Mouse (Mus musculus): Measurements from ENCODE around the gene Arid1b. TPM values are rescaled to one million over a fixed set of nuclear protein-coding genes. Genes with fewer than 3 reads are reported as not detected.

The Arid1b gene
- polyA plus RNA-seq, 1 experiment from 2014 or later: 14.8 TPM

DNA sequence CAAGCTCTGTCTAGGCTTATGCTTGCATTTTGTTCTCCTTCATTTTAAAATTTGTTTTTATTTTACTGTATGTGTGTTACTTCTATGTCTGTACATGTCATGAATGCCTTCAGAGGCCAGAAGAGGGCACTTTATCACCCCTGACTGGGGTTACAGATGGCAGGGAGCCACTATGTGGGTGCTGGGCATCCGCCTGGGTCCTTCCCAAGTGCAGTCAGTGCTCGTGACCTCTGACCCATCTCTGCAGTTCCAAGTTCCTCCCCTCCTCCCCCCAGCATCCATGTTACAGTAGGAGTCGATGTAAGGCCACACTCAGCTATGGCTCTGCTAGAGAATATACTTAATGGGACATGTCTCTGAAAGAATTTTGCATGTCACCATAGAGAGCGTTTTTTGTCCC, 35.0 kb downstream of the Arid1b start:
- Histone ChIP-seq H3K27ac (replicated peaks; ENCODE audit: low read depth, low read length) (no peak overlapping the region), H3K9me3 (ENCODE audit: control insufficient read depth, low read length) (no peaks in the 10 kb centered on the region), H3K4me1 (ENCODE audit: control insufficient read depth, insufficient read depth, low read length) (no peaks in the 10 kb centered on the region), H3K36me3 (ENCODE audit: control insufficient read depth, insufficient read depth, low read length) (no peaks in the 10 kb centered on the region), H3K4me2 (ENCODE audit: low read depth, severe bottlenecking) (no peak overlapping the region), H3K9ac (ENCODE audit: low read length) (no peak overlapping the region), H3K4me3 (ENCODE audit: low read depth, low read length) (no peak overlapping the region), H3K27me3 (ENCODE audit: control insufficient read depth, insufficient read depth, low read length) (no peaks in the 10 kb centered on the region)
- ATAC-seq (ENCODE audit: insufficient number of reproducible peaks, low FRiP score, low TSS enrichment, low read depth) (no peak), DNase-seq (ENCODE audit: low spot score) (no peak)
- WGBS: 88% methylated on average over 4 of the region's 4 CpGs

DNA sequence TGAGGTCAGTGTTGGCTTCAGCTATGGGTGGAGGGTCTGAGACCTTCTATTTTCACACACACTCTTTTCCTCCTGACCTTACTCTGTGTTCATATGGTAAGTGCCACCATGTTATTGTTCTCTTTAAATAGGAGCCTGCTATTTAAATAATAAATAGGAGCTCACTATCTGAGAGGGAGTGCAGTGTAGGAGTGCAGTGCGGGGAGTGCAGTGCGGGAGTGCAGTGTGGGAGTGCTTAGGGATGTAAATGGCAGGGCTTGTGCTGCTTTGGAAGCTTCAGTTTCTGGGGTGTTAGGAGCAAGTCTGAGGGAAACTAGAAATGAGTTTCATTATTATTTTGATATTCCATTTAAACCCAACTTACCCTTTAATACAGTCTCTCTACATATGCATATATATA, 36.2 kb downstream of the Arid1b start:
- Histone ChIP-seq H3K4me3 (ENCODE audit: low read depth, low read length) (no peak overlapping the region), H3K9me3 (ENCODE audit: control insufficient read depth, low read length) (no peaks in the 10 kb centered on the region), H3K27ac (replicated peaks; ENCODE audit: low read depth, low read length) (no peak overlapping the region), H3K4me1 (ENCODE audit: control insufficient read depth, insufficient read depth, low read length) (no peaks in the 10 kb centered on the region), H3K27me3 (ENCODE audit: control insufficient read depth, insufficient read depth, low read length) (no peaks in the 10 kb centered on the region), H3K4me2 (ENCODE audit: low read depth, severe bottlenecking) (no peak overlapping the region), H3K9ac (ENCODE audit: low read length) (no peak overlapping the region), H3K36me3 (ENCODE audit: control insufficient read depth, insufficient read depth, low read length) (no peaks in the 10 kb centered on the region)
- ATAC-seq (ENCODE audit: insufficient number of reproducible peaks, low FRiP score, low TSS enrichment, low read depth) (no peak), DNase-seq (ENCODE audit: low spot score) (no peak)
- 96% methylated on average over 2 of the region's 2 CpGs for WGBS

DNA sequence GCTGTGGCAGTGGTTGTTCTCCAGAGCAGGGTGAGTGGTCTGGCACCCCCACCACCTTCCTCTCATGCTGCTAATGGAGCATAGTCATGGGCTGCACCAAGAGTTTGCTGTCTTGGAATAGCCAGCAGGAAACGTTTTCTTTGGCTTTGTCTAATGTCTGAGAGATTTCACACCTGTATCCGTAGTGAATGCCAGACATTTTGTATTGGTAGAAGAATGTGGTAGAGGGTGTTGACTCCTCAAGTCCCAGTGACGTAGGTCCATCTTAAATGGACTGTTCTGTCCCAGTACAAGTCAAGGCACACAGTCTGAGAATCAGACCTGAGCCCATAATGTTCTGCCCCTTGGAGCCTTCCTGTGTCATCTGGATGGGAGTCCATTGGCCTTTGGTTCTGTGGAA, 39.2 kb downstream of the Arid1b start:
- no peaks in the 10 kb centered on the region for H3K36me3 ChIP-seq (ENCODE audit: control insufficient read depth, insufficient read depth, low read length)
- H3K9ac ChIP-seq (ENCODE audit: low read length): no peak overlapping the region
- DNase-seq (ENCODE audit: low spot score) (no peak), ATAC-seq (ENCODE audit: insufficient number of reproducible peaks, low FRiP score, low TSS enrichment, low read depth) (no peak)
- no peak overlapping the region for H3K4me3 ChIP-seq (ENCODE audit: low read depth, low read length)
- no peak overlapping the region for H3K27ac ChIP-seq (replicated peaks; ENCODE audit: low read depth, low read length)
- H3K27me3 ChIP-seq (ENCODE audit: control insufficient read depth, insufficient read depth, low read length): no peaks in the 10 kb centered on the region
- H3K4me2 ChIP-seq (ENCODE audit: low read depth, severe bottlenecking): no peak overlapping the region
- H3K9me3 ChIP-seq (ENCODE audit: control insufficient read depth, low read length): no peaks in the 10 kb centered on the region
- 81% methylated on average over 3 of the region's 3 CpGs for WGBS
- peaks cover 12% of the 10 kb centered on the region for H3K4me1 ChIP-seq (ENCODE audit: control insufficient read depth, insufficient read depth, low read length)

DNA sequence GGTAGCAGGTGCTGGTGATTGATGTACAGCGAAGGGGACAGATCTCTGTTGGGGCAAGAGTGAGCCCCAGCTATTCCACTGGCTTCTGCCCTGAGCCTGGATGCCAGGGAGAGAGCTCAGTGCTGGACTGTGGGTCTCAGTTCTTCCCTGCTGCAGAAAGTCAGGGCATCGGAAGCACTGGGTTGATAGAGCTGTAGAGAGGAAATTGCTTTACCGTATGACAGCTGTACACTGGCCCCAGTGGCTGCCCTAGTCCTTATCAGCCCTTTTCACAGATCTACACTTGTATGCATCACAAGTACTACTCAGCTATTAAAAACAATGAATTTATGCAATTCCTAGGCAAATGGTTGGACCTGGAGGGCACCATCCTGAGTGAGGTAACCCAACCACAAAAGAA, 40.1 kb downstream of the Arid1b start:
- H3K9ac ChIP-seq (ENCODE audit: low read length): no peak overlapping the region
- H3K4me1 ChIP-seq (ENCODE audit: control insufficient read depth, insufficient read depth, low read length): peaks cover 16% of the 10 kb centered on the region
- 92% methylated on average over 3 of the region's 3 CpGs for WGBS
- no peak overlapping the region for H3K27ac ChIP-seq (replicated peaks; ENCODE audit: low read depth, low read length)
- H3K36me3 ChIP-seq (ENCODE audit: control insufficient read depth, insufficient read depth, low read length): no peaks in the 10 kb centered on the region
- H3K9me3 ChIP-seq (ENCODE audit: control insufficient read depth, low read length): no peaks in the 10 kb centered on the region
- no peak overlapping the region for H3K4me3 ChIP-seq (ENCODE audit: low read depth, low read length)
- no peak overlapping the region for H3K4me2 ChIP-seq (ENCODE audit: low read depth, severe bottlenecking)
- DNase-seq (ENCODE audit: low spot score): no peak
- no peaks in the 10 kb centered on the region for H3K27me3 ChIP-seq (ENCODE audit: control insufficient read depth, insufficient read depth, low read length)
- ATAC-seq (ENCODE audit: insufficient number of reproducible peaks, low FRiP score, low TSS enrichment, low read depth): no peak

DNA sequence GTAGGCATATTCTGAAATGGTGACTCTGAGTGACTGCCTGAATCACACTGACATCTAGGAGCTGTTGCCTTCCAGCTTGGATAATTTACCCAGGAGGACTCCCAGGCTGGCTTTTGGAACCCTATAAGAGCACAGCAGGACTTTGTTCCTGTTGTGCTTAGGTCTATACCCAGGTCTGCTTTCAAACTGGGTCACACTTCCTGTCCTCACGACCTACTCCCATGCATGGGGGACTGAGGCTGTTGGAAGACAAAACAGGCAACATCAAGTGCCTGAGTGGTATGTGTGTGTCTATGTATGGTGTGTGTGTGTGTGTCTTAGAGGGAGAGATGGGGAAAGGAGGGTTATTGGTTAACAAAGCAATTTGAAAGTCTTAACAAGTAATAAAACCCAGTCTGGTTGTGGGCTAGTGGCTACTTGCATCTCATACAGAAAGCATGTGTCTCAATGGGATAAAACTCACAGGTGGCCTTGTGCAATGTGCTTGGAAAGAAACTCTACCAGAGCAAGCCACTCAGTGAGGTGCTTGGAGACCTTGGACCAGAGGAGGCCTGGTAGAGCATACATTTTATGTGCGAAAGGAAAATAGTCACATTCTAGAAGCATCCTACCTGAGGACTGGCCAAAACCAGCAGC, 42.2 kb downstream of the Arid1b start:
- Histone ChIP-seq H3K9ac (ENCODE audit: low read length) (no peak overlapping the region), H3K27ac (replicated peaks; ENCODE audit: low read depth, low read length) (no peak overlapping the region), H3K27me3 (ENCODE audit: control insufficient read depth, insufficient read depth, low read length) (no peaks in the 10 kb centered on the region), H3K4me3 (ENCODE audit: low read depth, low read length) (no peak overlapping the region), H3K9me3 (ENCODE audit: control insufficient read depth, low read length) (no peaks in the 10 kb centered on the region), H3K4me1 (ENCODE audit: control insufficient read depth, insufficient read depth, low read length) (peaks cover 19% of the 10 kb centered on the region), H3K4me2 (ENCODE audit: low read depth, severe bottlenecking) (no peak overlapping the region), H3K36me3 (ENCODE audit: control insufficient read depth, insufficient read depth, low read length) (no peaks in the 10 kb centered on the region)
- 60% methylated on average over 2 of the region's 2 CpGs for WGBS
- DNase-seq (ENCODE audit: low spot score): no peak
- no peak for ATAC-seq (ENCODE audit: insufficient number of reproducible peaks, low FRiP score, low TSS enrichment, low read depth)

DNA sequence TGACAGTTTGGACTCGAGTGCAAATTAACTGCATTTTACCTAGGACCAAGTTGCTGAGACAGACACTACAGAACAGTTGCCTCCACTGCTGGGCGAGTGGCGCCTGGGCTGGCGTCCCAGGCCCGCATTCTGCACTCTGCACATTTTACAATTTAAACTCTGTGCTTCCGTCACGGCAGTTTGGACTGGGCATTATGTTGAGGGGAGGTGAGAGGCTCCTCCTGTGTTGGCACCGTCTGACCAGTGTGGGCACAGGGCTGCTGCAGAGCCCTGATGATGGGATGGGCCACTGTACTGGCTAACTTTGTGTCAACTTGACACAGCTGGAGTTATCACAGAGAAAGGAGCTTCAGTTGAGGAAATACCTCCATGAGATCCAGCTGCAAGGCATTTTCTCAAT, 43.1 kb downstream of the Arid1b start:
- H3K4me1 ChIP-seq (ENCODE audit: control insufficient read depth, insufficient read depth, low read length): peaks cover 19% of the 10 kb centered on the region
- 76% methylated on average over 8 of the region's 8 CpGs for WGBS
- no peak overlapping the region for H3K4me3 ChIP-seq (ENCODE audit: low read depth, low read length)
- DNase-seq (ENCODE audit: low spot score): no peak
- H3K9ac ChIP-seq (ENCODE audit: low read length): no peak overlapping the region
- no peaks in the 10 kb centered on the region for H3K36me3 ChIP-seq (ENCODE audit: control insufficient read depth, insufficient read depth, low read length)
- no peaks in the 10 kb centered on the region for H3K9me3 ChIP-seq (ENCODE audit: control insufficient read depth, low read length)
- no peak overlapping the region for H3K4me2 ChIP-seq (ENCODE audit: low read depth, severe bottlenecking)
- H3K27me3 ChIP-seq (ENCODE audit: control insufficient read depth, insufficient read depth, low read length): no peaks in the 10 kb centered on the region
- H3K27ac ChIP-seq (replicated peaks; ENCODE audit: low read depth, low read length): no peak overlapping the region
- no peak for ATAC-seq (ENCODE audit: insufficient number of reproducible peaks, low FRiP score, low TSS enrichment, low read depth)

DNA sequence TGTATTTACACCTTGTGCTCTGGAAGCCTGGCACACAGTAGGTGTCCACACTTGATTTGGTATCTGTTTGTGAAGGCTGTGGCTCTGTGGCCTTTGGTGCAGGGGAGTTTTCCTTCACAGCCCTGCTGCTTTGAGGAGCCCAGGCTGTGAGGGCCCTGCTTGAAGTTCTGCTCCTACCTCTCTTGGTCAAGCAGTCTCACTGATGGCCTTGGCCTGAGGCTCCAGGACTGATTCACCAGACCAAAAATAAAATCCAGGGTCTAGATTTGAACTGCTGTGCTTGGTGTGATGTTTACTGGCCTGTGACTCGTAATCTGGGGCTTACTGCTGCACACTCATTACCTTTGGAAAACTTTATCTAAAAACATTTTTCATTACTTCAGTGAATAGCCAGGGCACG, 45.7 kb downstream of the Arid1b start:
- Histone ChIP-seq H3K4me1 (ENCODE audit: control insufficient read depth, insufficient read depth, low read length) (peaks cover 19% of the 10 kb centered on the region), H3K4me2 (ENCODE audit: low read depth, severe bottlenecking) (no peak overlapping the region), H3K27ac (replicated peaks; ENCODE audit: low read depth, low read length) (no peak overlapping the region), H3K36me3 (ENCODE audit: control insufficient read depth, insufficient read depth, low read length) (no peaks in the 10 kb centered on the region), H3K4me3 (ENCODE audit: low read depth, low read length) (no peak overlapping the region), H3K9ac (ENCODE audit: low read length) (no peak overlapping the region), H3K9me3 (ENCODE audit: control insufficient read depth, low read length) (no peaks in the 10 kb centered on the region), H3K27me3 (ENCODE audit: control insufficient read depth, insufficient read depth, low read length) (no peaks in the 10 kb centered on the region)
- WGBS: 86% methylated on average over 2 of the region's 2 CpGs
- no peak for DNase-seq (ENCODE audit: low spot score)
- no peak for ATAC-seq (ENCODE audit: insufficient number of reproducible peaks, low FRiP score, low TSS enrichment, low read depth)

DNA sequence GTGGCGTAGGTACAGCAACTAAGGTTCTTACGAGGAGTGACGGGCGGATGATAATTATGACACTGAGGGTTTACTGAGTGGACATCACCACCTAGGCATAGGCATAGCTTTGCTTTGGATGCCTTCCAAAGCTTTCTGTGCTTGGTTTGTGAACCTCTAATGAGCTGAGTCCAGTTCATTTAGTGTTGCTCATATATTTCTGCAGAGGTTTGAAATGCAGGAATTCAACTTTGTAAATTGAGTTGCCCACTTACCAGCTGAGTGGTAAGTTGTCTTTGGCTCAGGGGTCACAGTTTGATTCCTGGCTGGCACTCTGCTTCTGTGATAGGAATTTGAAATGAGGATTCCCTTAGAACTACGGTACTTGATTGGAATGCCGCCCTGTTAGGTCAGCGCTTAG, 49.7 kb downstream of the Arid1b start:
- no peak overlapping the region for H3K4me3 ChIP-seq (ENCODE audit: low read depth, low read length)
- no peak overlapping the region for H3K4me2 ChIP-seq (ENCODE audit: low read depth, severe bottlenecking)
- 89% methylated on average over 7 of the region's 7 CpGs for WGBS
- H3K27ac ChIP-seq (replicated peaks; ENCODE audit: low read depth, low read length): no peak overlapping the region
- no peak for ATAC-seq (ENCODE audit: insufficient number of reproducible peaks, low FRiP score, low TSS enrichment, low read depth)
- no peak for DNase-seq (ENCODE audit: low spot score)
- H3K4me1 ChIP-seq (ENCODE audit: control insufficient read depth, insufficient read depth, low read length): peaks cover 3% of the 10 kb centered on the region; the same call in 1 of the 2 replicates
- no peak overlapping the region for H3K9ac ChIP-seq (ENCODE audit: low read length)
- no peaks in the 10 kb centered on the region for H3K36me3 ChIP-seq (ENCODE audit: control insufficient read depth, insufficient read depth, low read length)
- no peaks in the 10 kb centered on the region for H3K27me3 ChIP-seq (ENCODE audit: control insufficient read depth, insufficient read depth, low read length)
- no peaks in the 10 kb centered on the region for H3K9me3 ChIP-seq (ENCODE audit: control insufficient read depth, low read length)

DNA sequence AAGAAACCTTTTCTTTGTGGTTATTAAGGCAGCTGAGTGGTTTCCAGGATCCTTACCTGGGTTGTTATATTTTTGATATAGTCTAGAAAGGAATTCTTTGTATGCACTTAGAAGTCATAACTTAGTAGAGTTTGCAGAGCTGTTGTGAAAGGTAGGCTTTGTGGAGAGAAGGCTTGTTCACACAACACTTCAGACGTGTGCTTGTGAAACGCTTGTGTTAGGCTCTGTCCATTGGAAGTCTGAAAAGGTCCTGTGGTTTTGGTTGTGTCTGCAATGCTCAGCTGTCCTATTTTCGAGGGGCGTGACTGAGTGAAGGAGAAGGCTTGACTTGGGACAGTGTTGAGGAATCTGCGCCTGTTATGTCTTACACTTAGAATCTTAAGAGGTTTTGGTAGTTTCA, 51.5 kb downstream of the Arid1b start:
- Histone ChIP-seq H3K27ac (replicated peaks; ENCODE audit: low read depth, low read length) (no peak overlapping the region), H3K9me3 (ENCODE audit: control insufficient read depth, low read length) (no peaks in the 10 kb centered on the region), H3K27me3 (ENCODE audit: control insufficient read depth, insufficient read depth, low read length) (no peaks in the 10 kb centered on the region), H3K4me1 (ENCODE audit: control insufficient read depth, insufficient read depth, low read length) (no peaks in the 10 kb centered on the region), H3K9ac (ENCODE audit: low read length) (no peak overlapping the region), H3K4me2 (ENCODE audit: low read depth, severe bottlenecking) (no peak overlapping the region), H3K36me3 (ENCODE audit: control insufficient read depth, insufficient read depth, low read length) (no peaks in the 10 kb centered on the region), H3K4me3 (ENCODE audit: low read depth, low read length) (no peak overlapping the region)
- ATAC-seq (ENCODE audit: insufficient number of reproducible peaks, low FRiP score, low TSS enrichment, low read depth) (no peak), DNase-seq (ENCODE audit: low spot score) (no peak)
- 88% methylated on average over 5 of the region's 5 CpGs for WGBS
